Mouse (Mus musculus) kidney, adult 18-20 months (tissue): ENCODE measurements around the gene Grik3.

ENCODE experiments used
- DNase-seq: peaks from one replicate; pipeline ENCODE4 v3.0.0; 2021

Grik3 gene

DNA sequence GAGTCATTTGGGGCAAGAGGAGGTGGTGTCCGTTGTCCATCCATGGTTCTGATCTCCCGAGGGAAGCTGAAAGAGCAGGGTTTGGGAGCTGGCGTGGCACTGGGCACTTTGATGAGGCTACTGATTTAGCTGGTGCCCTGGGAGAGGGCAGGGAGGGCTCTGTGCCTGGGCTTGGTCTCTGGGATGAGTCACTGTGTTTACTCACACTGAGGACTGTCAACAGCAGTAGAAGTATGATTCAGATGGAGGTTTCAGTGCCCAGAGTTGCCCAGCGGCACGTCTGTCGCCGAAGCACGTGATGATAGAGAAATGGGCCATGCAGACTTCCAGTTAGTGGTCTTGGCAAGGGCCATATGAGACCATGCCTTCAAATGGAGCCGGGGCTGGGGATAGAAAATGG is 63.3 kb downstream of the Grik3 start:
- DNase-seq: no peak

DNA sequence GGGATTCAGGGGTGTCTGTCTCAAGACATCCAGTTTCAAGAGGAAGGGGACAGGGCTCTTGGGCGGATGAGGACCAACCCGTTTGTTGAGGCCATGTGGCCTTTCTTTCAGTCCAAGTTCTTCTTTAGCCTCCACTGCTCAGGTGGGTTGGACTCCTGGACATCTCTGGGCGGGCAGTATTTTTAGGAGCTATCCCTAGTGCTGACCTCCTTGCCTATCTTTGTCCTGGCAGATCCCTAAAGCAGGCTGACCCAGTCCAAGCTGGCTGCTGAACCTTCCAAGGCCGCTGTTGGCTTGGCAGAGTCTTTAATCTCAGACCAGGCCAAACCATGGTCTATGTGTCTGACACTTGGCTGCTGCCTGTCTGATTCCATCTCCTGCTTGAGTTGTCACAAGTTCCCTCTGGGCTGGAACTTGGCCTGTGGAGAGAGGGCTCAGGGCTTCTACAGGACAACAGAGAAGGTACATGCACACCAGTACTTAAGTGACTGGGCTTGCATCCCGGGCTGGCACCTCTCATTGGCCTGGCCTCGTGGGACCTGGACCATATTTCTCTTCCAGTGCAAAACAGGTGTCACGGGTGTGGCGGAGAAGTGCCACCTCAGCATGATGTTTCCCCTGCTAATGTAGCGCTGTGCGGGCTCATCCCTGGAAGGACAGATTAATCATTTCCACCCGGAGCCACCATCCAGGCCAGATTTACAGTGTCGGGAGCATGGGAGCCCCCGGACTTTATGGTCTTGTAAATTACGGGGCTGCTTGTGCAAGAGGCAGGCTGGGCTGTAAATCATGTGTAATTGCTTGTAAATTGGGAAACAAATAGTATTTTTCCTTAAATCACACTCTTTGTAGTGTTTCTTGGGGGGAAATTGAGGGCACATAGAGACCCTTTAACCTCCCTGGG is 66.2 kb downstream of the Grik3 start:
- no peak for DNase-seq

GRCm38 (mm10) chr4:125559564-125559963 is 69.1 kb downstream of the Grik3 start:
- DNase-seq: no peak

DNA sequence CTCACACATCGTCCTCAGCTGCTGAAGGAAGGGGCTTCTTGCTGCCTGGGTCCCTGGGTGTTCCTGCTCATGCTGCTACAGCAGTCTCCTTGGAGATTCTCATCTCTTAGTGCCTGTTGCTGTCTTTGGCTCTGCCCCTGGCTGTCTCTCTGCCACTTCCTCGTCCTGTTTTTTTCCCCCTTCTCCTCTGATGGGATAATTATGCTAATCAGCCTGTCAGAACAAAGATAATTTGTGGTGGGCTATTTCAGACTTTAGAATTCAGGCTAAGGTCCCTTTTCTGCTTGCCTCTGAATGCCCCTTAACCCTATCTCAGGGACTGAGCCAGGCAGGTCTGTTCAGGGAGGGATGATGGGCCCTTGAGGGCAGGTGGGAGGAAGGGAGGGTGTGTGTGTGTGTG is 70.3 kb downstream of the Grik3 start:
- DNase-seq: no peak

- no peak for DNase-seq
These were observed 73.1 kb downstream of the Grik3 start for GRCm38 (mm10) chr4:125563579-125563978.

GRCm38 (mm10) chr4:125564008-125564710 is 73.7 kb downstream of the Grik3 start:
- peak; percentile 6 for DNase-seq

GRCm38 (mm10) chr4:125565711-125566439 is 75.4 kb downstream of the Grik3 start:
- DNase-seq: no peak

- no peak for DNase-seq
These were observed 77.7 kb downstream of the Grik3 start for GRCm38 (mm10) chr4:125568210-125568609.

DNA sequence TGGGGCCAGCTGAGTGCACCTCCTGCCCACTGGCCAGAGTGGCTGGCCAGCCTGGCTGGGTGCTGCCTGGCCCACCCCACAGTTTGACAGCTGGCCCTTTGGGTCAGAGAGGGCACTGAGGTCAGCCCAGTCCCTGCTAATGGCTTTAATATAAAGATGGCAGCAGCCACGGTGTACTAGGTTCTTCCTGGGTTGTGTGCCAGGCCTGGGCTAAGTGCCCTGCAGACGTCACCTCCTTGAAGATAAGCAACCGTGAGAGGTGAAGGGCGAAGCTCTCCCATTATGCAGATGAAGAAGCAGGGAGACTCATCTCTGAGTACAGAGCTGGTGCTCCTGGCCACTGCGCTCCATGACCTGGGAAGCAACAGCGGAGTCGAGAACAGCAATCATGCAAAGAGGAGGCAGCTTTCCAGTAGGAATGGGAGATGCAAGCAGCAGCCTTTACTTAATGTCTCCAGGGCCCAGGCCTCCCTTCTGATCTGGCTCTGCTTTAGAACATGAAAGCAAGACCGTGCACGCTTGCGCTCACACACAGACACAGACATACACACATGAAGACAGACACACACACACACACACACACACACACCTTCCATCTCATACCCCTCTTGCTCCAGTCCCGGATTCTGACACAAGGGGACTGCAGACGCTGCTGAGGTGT is 81.3 kb downstream of the Grik3 start:
- DNase-seq: no peak

GRCm38 (mm10) chr4:125572312-125572663 is 81.8 kb downstream of the Grik3 start:
- DNase-seq: no peak

DNA sequence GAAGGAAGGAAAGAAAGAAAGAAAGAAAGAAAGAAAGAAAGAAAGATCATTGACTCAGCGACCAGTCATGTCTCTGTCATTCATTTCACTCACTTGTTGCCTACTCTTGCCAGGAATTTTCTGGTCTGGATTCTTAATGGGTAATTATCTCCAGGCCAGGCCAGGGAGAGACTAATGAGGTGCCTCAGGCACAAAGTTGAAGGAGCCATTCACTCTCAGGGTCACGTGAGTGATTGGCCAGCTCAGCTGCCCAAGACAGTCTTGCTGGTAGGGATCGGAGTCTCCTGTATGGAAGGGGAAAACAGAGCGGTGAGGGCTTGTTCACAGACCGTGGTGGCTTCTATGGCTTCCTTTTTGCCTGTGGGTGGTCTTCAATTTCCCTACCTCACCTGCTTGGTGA is 82.5 kb downstream of the Grik3 start:
- DNase-seq: no peak

- DNase-seq: no peak
These were observed 83.6 kb downstream of the Grik3 start for GRCm38 (mm10) chr4:125573951-125574675.

GRCm38 (mm10) chr4:125580336-125580735 is 89.8 kb downstream of the Grik3 start:
- DNase-seq: no peak

GRCm38 (mm10) chr4:125583272-125583671 is 92.8 kb downstream of the Grik3 start:
- no peak for DNase-seq

DNA sequence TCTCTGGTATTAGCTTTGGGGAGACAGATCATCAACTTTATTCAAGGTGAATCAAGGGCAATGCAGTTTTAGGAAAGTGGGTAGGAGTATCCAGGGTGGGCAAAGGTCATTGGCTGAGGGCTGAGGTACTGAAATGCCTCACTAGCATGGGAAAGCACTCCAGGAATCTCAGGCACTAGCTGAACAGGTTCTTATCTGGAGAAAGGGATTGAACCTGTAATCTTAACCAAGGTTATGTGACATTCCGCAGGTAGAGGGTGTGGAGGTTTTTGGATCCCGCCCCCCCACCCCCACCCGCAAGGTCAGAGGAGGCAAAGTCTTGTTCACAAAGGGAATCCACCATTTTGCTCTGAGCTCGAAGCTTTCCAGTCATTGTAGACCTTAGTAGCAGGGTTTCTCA is 93.4 kb downstream of the Grik3 start:
- DNase-seq: no peak

DNA sequence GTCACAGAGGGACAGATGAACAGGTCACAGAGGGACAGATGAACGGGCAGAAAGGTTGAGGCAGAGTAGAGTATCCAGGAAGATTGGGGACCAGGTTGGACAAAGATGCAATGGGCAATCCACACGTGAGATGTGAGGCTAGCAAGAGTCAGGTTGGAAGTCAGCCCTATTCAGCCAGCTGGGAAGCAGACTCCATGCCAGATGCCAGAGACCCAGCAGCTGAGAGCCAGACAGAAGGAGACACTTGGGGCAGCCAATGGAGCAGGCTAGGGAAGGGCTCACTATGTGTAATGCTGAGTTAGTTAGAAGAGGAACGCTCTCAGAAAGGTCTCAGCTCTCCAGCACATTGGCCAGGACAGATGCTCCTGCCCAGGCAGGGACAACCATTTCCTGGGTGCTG is 94.2 kb downstream of the Grik3 start:
- DNase-seq: no peak

- no peak for DNase-seq
These were observed 97.1 kb downstream of the Grik3 start for GRCm38 (mm10) chr4:125587577-125587976.

DNA sequence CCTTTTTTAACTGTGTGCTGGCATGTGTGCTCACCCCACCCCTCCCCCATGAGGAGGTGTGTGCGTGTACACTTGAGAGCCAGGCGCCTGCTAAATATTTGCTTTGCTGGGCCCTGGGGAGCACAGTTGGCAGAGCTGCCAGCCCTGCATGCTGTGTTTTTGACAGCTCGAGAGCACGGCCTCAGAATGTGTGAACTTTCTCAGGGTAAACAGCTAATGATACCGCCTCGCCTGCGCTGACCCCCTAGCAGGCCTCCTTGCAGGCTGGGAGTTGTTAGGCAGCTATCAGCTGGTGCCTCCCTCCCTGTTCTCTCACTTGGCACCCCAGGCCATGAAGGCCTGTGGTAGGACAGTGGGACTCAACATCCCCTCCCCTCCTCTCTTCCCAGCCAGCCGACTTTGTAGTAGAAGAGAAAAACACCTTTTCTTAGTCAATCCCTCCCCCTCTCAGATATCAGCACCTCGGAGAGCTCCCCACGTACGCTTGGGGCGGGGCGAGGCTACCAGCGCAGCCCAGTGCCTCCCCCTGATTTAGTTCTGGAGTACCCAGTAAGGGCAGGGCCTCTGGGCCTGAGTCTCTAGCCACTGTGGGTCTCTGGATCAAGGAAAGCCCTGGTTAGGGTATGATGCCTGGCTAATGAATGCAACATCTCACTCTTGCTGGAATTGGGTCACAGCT is 99.9 kb downstream of the Grik3 start:
- no peak for DNase-seq

GRCm38 (mm10) chr4:125592663-125593062 is 102.2 kb downstream of the Grik3 start:
- no peak for DNase-seq

GRCm38 (mm10) chr4:125595011-125595410 is 104.5 kb downstream of the Grik3 start:
- no peak for DNase-seq

GRCm38 (mm10) chr4:125598677-125599076 is 108.2 kb downstream of the Grik3 start:
- no peak for DNase-seq

- DNase-seq: no peak
These were observed 109.1 kb downstream of the Grik3 start for GRCm38 (mm10) chr4:125599510-125600005.
